Mouse (Mus musculus) A20 (cell line): ENCODE results near the gene Tgtp2.
"Not testable (repeated sequence)": the region's sequence is repeated elsewhere in the genome, so short reads cannot be mapped to it uniquely, and the experiment has no call there.

Source experiments
- DNase-seq: peaks from one replicate; pipeline ENCODE4 v3.0.0-alpha.2; 2011; ENCODE audit warnings: low read depth, low spot score

The Tgtp2 gene

DNA sequence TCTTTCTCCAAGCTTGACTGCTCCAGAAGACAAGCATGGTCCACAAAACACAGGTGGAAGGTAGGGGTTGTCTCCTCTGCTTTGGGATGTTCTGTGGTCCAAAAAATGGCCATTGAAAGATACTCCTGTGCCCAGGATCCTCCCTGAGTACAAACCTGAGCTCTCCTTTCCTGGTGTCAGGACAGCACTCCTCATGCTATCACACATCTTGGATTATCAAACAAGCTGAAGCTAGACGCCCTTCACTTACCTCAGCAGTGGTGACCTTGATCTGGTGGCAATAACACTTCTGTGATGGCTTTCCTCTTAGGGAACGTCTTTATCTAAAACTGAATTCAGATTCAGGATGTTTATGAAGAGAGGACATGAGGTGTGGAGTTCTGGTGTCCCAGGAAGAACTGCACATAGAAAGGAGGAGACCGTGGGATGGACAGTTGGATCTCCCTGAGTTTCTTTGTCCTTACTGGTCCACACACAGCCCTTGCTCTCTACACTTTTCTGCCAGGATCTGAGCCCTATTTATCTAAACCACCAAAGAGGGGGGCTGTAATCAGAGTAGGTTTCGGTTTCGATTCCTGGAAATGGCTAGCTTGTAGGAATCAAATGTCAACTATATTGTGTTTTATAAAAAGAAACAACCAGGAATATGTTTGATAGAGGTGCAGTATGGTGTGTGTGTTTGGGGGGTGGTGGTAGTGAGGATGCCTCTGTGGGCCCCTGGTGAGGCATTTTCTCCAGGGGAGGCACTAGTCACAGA is at the start of gene Tgtp2:
Gene Tgtp2 (minus strand): TSS at position 494 of the 757 bp plus-strand sequence.
- DNase-seq: not testable (repeated sequence)

DNA sequence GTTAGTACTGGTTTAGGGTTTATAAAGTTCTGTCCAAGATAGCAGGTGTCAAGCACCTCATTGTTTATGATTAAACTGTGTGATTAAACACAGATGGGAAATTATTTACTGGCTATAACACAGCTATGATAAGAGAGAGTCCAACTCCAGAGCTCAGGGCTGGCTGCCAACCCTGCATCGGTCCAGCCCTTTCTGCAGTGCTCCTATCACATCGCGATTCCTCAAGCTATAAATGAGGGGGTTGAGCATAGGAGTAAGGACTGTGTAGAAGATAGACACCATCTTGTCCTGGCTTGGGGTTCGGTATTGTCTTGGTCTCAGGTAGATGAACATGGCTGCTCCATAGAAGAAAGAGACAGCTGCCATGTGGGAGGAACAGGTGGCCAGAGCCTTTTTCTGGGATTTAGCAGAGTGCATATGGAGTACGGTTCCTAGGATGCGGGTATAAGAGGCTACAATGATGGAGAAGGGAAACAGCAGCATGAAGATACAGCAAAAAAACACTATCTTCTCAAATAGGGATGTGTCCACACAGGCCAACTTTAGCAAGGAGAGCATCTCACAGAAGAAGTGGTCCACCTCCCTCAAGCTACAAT is 48.7 kb upstream of the Tgtp2 start:
- no peak for DNase-seq

DNA sequence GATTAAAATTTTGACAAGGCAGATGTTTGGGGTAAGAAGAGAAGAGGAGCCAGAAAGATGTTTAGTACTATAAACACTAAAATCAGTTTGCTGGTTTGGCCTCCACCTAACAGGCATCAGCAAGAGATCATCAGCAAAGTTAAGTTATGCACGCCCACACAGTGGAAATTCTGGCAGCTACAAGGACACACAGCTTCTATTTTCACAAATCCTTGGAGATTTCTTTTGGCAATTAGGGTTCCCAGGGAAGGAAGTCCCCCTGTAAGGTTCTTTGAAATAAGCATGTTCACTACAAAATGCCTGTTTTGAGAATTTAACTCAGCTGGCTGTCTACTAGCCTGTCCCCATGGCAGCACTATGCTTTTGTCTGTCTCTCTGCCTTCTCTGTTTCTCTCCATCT is 47.0 kb upstream of the Tgtp2 start:
- DNase-seq: no peak

GRCm38 (mm10) chr11:49108833-49109232 is 44.8 kb upstream of the Tgtp2 start:
- peak; percentile 50 for DNase-seq

GRCm38 (mm10) chr11:49107650-49108537 is 43.9 kb upstream of the Tgtp2 start:
- DNase-seq: no peak

DNA sequence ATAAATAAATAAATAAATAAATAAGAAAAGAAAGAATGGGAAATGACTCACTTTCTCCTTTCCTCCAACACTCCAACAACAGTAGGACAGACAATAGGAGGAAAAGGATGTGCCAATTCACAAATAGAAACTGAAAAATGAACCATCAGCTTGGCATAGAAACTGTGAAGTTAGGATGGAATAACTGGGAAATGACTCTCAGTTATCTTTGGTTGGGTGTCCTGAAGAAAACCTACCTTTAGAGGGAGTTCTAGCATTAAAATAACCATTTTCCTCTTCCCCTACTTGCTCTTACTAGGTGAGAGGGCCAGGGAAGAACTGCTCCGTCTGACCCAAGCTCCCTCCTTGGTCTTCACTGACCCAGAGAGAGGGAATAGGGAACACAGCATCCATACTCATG is 41.7 kb upstream of the Tgtp2 start:
- no peak for DNase-seq

DNA sequence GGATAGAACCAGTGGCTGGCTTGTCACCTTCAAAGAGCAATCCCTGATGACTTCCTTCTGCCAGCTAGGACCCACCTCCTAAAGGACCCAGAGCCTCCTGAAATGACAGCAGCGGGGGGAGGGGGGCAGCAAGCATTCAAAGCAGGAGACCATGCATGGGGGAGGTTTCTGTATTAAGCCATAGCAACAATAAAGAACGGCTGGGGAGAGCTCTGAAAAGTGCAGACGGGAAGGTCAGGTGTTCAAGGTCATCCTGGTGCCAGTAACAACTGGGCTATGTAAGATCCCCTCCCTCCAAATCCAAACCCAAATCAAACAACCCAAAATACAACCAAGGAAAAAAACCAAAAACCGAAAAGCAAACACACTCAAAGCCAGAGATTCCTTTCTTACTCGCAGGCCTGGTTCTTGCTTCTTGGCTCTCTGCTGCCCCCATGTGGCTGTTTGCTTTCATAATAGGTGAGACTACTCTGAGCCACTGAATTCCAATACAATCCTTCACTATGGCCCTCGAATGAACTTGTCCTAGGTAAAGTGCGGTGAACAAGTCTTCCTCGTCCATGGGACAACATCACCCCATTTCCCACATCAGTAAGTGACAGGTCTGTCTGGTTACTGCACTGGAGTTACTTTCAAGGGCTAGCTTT is 39.2 kb upstream of the Tgtp2 start:
- DNase-seq: peak; percentile 79

- no peak for DNase-seq
These were observed 37.5 kb upstream of the Tgtp2 start for GRCm38 (mm10) chr11:49101500-49101899.

DNA sequence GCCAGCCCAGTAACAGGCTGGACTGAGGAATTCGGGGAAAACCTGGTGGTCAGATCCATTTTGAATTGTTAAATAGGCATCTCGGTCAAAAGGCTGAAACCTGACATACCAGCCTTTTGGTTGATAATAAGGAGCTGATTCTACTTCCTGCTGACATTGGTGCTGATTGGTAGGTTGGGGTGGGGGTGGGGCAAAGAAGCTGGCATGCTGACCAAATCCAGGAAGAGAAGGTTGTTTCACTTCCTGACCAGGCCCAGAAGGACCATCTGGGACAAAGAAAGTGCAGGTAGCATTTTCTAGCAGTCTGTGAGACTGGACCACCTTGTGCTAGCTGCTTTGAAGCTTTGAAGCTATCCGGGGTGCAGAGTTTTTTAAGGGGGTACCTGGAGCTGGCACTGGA is 36.4 kb upstream of the Tgtp2 start:
- peak; percentile 60 for DNase-seq

DNA sequence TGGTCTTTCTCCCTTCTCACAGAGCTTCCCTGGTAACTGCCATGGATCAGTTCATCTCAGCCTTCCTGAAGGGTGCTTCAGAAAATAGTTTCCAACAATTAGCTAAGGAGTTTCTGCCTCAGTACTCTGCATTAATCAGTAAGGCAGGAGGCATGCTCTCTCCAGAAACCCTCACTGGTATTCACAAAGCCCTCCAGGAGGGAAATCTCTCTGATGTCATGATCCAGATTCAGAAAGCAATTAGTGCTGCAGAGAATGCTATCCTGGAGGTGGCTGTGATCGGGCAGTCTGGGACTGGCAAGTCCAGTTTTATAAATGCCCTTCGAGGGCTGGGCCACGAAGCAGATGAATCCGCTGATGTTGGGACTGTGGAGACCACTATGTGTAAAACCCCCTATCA is 31.4 kb upstream of the Tgtp2 start:
- DNase-seq: no peak

DNA sequence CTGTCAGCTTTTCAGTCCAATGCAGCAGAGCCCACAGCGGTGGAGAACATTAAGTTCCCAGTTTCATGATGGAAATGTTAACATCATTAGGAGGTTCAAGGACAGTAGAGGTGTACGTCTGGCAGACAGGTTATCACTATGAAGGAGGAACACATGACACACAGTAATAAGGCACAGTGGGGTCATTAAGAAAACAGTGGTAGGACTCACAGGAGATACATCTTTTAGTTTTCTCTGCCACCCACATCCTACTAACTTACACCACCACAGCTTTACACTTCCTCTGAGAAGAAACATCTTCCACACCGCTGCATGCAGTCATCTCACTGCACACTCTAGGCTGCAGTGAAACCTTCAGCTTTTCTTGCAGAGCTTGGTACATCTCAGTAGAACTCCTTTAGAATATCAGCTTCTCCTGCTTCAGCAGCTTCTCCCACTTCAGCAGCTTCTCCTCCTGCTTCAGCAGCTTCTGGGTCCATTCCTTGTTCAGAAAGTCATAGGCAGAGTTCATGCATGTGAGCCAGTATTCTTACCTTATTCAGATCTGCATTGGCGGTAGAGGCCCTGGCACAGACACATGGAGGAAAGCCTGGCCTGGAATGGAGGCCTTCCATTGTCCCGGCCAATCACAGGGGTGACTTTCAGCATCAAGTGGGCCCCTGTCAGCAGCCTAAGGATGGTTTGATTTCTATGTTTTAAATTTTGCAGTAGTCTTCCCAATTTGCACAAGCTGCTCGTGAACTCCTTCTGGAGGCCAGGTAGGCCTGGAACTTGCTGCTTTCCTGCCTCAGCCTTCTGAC is 30.1 kb upstream of the Tgtp2 start:
- DNase-seq: no peak

DNA sequence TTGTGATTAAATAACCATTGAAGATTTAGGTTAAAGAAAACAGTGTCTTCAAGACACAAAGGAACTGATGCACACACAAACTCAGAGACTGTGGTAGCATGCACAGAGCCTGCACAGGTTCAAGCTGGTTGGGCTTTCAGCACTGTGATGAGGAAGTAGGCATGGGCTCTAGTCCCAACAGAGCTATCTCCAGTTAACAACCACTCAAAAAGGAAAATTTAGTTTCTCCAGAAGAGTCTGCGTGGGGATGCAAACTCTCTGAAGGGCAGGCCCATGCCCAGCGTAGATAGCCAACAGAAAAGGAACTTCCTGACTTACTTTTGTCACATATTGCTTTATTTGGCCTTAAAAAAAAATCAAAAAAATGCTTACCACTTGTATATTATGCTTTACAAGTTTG is 28.8 kb upstream of the Tgtp2 start:
- no peak for DNase-seq

- no peak for DNase-seq
These were observed 28.1 kb upstream of the Tgtp2 start for GRCm38 (mm10) chr11:49092053-49092586.

- DNase-seq: no peak
These were observed 27.2 kb upstream of the Tgtp2 start for GRCm38 (mm10) chr11:49091171-49091570.

DNA sequence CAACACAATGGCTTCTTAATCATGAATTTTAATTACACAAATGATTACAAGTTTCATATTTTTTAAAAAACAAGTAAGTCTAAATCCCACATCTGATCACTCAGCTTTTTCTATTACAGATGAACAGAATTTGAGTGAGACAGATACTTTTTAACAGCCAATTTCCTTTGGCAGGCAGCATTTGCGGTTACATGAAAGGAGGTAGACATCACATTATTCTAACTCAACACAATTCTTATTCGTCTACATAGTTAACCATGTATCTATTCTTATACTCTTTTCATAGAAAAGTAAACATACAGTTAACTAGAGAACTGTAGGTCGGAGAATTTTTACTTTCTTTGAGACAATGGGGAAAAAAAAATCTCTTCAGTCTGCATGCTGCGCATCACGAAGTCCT is 26.5 kb upstream of the Tgtp2 start:
- DNase-seq: no peak

DNA sequence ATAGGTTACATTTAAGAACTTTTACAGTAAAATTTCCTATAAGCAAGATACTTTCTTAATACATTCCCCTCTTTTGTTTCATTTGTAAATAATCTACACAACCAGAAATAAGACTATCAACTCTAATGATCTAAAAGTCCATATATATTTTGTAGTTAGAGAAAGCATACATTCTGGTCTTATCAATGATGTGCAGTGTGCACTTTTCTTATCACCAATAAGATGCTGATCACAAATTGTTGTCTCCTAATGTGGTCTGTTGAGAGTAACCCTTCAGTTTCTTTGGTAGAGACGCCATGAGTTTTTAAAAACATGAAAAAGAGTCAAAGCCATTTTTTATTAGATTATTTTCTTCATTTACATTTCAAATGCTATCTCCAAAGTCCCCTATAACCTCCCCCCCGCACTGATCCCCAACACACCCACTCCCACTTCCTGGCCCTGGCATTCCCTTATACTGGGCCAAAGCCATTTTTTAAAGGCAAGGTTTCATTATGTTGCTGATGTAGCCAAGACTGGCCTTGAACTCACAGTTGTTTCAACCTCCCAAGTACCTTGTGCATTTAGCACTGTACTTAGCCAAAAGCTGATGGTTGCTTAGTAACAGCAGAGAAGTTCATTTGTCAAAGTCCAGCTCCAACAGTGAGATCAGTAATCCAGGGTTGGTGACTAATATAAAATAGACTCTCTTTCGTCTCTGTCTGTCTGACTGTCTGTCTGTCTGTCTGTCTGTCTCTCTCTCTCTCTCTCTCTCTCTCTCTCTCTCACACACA is 25.9 kb upstream of the Tgtp2 start:
- no peak for DNase-seq

GRCm38 (mm10) chr11:49088990-49089652 is 25.1 kb upstream of the Tgtp2 start:
- no peak for DNase-seq

DNA sequence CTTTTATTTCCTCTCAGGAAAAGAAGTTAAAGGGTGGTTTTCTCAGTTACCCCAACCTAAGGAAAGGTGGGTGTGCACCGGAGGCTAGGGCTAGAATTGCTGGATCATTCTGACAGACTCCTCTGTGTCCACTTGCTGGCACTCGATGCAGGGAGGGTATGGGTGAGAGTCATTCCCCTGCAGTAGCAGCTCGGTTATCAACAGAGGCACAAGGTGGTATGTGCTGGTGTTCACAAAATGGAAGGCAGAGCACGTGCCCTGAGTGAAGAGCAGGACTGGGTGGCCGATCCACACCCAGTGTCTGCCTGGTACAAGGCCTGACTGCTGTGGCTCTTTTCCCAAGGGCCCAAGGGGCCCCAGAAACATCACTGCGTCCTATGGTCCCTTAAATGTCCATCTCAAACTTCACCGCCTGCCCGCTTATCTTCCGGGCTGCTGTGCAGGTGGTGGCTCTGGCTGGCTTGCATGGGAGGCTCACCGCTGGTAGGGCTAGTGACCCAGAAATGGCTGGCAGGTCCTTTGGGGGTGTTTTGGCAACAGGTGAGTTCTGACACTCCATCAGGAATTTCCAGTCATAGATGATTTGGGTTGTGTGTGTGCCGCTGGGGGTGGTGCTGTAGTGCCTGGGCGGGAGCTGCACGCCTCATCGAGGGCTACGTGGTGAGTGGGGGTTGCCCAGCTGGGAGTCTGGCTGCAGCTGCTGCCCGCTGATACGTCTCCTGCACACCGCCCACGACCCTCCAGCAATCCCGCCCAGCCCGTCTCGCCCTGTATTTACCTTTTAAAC is 24.0 kb upstream of the Tgtp2 start:
- no peak for DNase-seq
